In the genomic region with DNA sequence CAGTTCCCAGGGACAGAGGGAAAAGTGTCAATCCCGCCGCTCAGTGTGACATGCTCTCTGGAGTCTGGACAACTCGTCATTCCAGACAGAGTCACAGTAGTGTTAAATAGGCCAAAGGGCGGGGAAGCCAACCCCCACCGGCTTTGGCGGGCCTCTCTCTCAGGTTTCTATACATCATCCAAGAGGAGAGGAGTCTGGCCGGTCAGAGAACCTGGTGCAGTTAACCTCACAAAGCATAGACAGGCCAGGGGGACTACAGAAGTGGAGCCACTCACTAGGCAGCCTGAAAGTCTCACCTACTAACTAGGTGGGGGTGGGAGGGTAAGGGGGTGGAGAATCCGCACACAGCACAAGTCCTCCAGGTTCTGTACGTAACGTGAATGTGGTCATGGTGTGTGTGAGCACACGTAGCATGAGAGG, we compare ENCODE assay signal across 8 mouse cellular contexts.
A peak's percentile ranks its signal among the peaks of the same experiment; 100 is the strongest.
DNase-seq lines count a peak whose midpoint lies in the region; ATAC-seq and TF ChIP-seq lines count a peak whose summit lies in the region.

No protein-coding gene starts in this region.

- H3K36me3 ChIP-seq in erythroblast, embryonic 14.5 days (ENCODE audit: control insufficient read depth): no peaks in the 10 kb centered on the region
- no peaks in the 10 kb centered on the region for H3K36me3 ChIP-seq in embryonic facial prominence, embryonic 11.5 days (replicated peaks; ENCODE audit: control insufficient read depth, insufficient read depth, low read depth, low read length)
- no peaks in the 10 kb centered on the region for H3K36me3 ChIP-seq in hindbrain, embryonic 12.5 days
- H3K36me3 ChIP-seq in small intestine, adult 2 months (ENCODE audit: control insufficient read depth, insufficient read depth, low read length): no peaks in the 10 kb centered on the region

- H3K4me1 ChIP-seq in erythroblast, embryonic 14.5 days (ENCODE audit: control insufficient read depth): peaks cover 4% of the 10 kb centered on the region; the same call in 1 of the 2 replicates
- H3K4me1 ChIP-seq in embryonic facial prominence, embryonic 11.5 days (ENCODE audit: control insufficient read depth, insufficient read depth, low read length): no peaks in the 10 kb centered on the region
- peaks cover 35% of the 10 kb centered on the region for H3K4me1 ChIP-seq in hindbrain, embryonic 12.5 days
- peaks cover 13% of the 10 kb centered on the region; the same call in 1 of the 2 replicates for H3K4me1 ChIP-seq in small intestine, adult 2 months (ENCODE audit: control insufficient read depth, insufficient read depth, insufficient read length, low read length)

- peak overlapping the region; percentile 29 for H3K4me3 ChIP-seq in erythroblast, embryonic 14.5 days (replicated peaks)
- H3K4me3 ChIP-seq in embryonic facial prominence, embryonic 11.5 days (ENCODE audit: low read depth, low read length): peak overlapping the region; percentile 63
- H3K4me3 ChIP-seq in hindbrain, embryonic 12.5 days: peak overlapping the region; percentile 65
- H3K4me3 ChIP-seq in small intestine, adult 2 months (ENCODE audit: low read depth, low read length): peak overlapping the region; percentile 63

- H3K27ac ChIP-seq in embryonic facial prominence, embryonic 11.5 days (replicated peaks; ENCODE audit: low read depth, low read length): no peak overlapping the region
- H3K27ac ChIP-seq in hindbrain, embryonic 12.5 days: no peak overlapping the region
- peak overlapping the region; percentile 42 for H3K27ac ChIP-seq in small intestine, adult 2 months (ENCODE audit: insufficient read depth, low read depth, low read length)

- peaks cover 17% of the 10 kb centered on the region for H3K27me3 ChIP-seq in erythroblast, embryonic 14.5 days (ENCODE audit: control insufficient read depth)
- no peaks in the 10 kb centered on the region for H3K27me3 ChIP-seq in embryonic facial prominence, embryonic 11.5 days (ENCODE audit: control insufficient read depth, insufficient read depth, low read length)
- H3K27me3 ChIP-seq in hindbrain, embryonic 12.5 days: no peaks in the 10 kb centered on the region
- H3K27me3 ChIP-seq in small intestine, adult 2 months (ENCODE audit: control insufficient read depth, insufficient read depth, low read length): no peaks in the 10 kb centered on the region

- no peak for TF ChIP-seq POLR2A in small intestine, adult 2 months (IDR thresholded peaks at IDR 0.05; ENCODE audit: low read depth, low read length)

- peak; percentile 31 for DNase-seq in embryonic facial prominence, embryonic 11.5 days (ENCODE audit: low spot score)
- peak; percentile 30 for DNase-seq in liver
- DNase-seq in right cerebral cortex, adult 2 months (ENCODE audit: low spot score in 2 of 2): no peak

- H3K9me3 ChIP-seq in erythroblast, embryonic 14.5 days (ENCODE audit: control insufficient read depth, low read length): no peaks in the 10 kb centered on the region
- no peaks in the 10 kb centered on the region for H3K9me3 ChIP-seq in embryonic facial prominence, embryonic 11.5 days (replicated peaks; ENCODE audit: control insufficient read depth, low read length)
- H3K9me3 ChIP-seq in hindbrain, embryonic 12.5 days (replicated peaks): no peaks in the 10 kb centered on the region

- peak overlapping the region; percentile 54 for H3K9ac ChIP-seq in embryonic facial prominence, embryonic 11.5 days (replicated peaks; ENCODE audit: low read length)
- H3K9ac ChIP-seq in hindbrain, embryonic 12.5 days: peak overlapping the region; percentile 67

- ATAC-seq in erythroblast, adult 5-6 weeks (replicated peaks; ENCODE audit: low FRiP score, poor library complexity, severe bottlenecking): no peak
- peak; percentile 30; the same call in 1 of the 2 replicates for ATAC-seq in embryonic facial prominence, embryonic 11.5 days (replicated peaks; ENCODE audit: insufficient number of reproducible peaks, low FRiP score, low TSS enrichment, low read depth)
- peak; percentile 20; the same call in 1 of the 2 replicates for ATAC-seq in hindbrain, embryonic 12.5 days (ENCODE audit: low FRiP score)
- ATAC-seq in activated CD4-positive, CD25-positive, alpha-beta regulatory T cell, adult 4 months: no peak

- peak overlapping the region; percentile 76 for H3K4me2 ChIP-seq in embryonic facial prominence, embryonic 11.5 days (ENCODE audit: low read depth, low read length)
- H3K4me2 ChIP-seq in hindbrain, embryonic 12.5 days (replicated peaks): peak overlapping the region; percentile 86

- TF ChIP-seq CTCF in small intestine, adult 2 months (IDR thresholded peaks at IDR 0.05; ENCODE audit: extremely low read depth, insufficient read length, insufficient replicate concordance, low read depth, low read length): no peak

- 2% methylated on average over 11 of the region's 11 CpGs for WGBS in embryonic facial prominence, embryonic 11.5 days
- WGBS in hindbrain, embryonic 12.5 days: 1% methylated on average over 10 of the region's 11 CpGs
- WGBS in small intestine, adult 2 months: 15% methylated on average over 11 of the region's 11 CpGs

Comparison
In these comparisons a context has a peak if more than half of its experiments do, and no peak if none do; other contexts are left out.
1. ATAC-seq: peak in embryonic facial prominence, embryonic 11.5 days (single experiment) and hindbrain, embryonic 12.5 days (single experiment); none in erythroblast, adult 5-6 weeks (single experiment) and activated CD4-positive, CD25-positive, alpha-beta regulatory T cell, adult 4 months (single experiment).
2. DNase-seq: peak in embryonic facial prominence, embryonic 11.5 days (single experiment) and liver (single experiment); none in right cerebral cortex, adult 2 months (0 of 2).
3. Peak in every context shown above with its lines, with median percentiles within 50 percentile points of each other: H3K4me3 ChIP-seq.